Mouse (Mus musculus): ENCODE data around the gene Atp5g2. TPM values are rescaled to one million over a fixed set of nuclear protein-coding genes. Genes with fewer than 3 reads are reported as not detected.

Atp5g2 gene
- total RNA-seq (2021): 35.4 and 47.3 TPM in 2 replicates
- long read RNA-seq, experiment 1, transcript Atp5g2-202 (5 exons, 731 nt): major isoform, 94 of 192 reads
- long read RNA-seq, experiment 1, partial matches to known transcripts: 3 of 192 reads
- long read RNA-seq, experiment 1, other reads (novel, unspliced or antisense): 94 of 192 reads
- long read RNA-seq, experiment 2, transcript Atp5g2-202 (5 exons, 731 nt): major isoform, 77 of 229 reads
- long read RNA-seq, experiment 2, partial matches to known transcripts: 6 of 229 reads
- long read RNA-seq, experiment 2, other reads (novel, unspliced or antisense): 146 of 229 reads

- peak; percentile 47 for DNase-seq
Observed at GRCm38 (mm10) chr15:102672215-102673071, at the start of gene Atp5g2. TSS of gene Atp5g2 (minus strand) at chr15:102672352.

DNA sequence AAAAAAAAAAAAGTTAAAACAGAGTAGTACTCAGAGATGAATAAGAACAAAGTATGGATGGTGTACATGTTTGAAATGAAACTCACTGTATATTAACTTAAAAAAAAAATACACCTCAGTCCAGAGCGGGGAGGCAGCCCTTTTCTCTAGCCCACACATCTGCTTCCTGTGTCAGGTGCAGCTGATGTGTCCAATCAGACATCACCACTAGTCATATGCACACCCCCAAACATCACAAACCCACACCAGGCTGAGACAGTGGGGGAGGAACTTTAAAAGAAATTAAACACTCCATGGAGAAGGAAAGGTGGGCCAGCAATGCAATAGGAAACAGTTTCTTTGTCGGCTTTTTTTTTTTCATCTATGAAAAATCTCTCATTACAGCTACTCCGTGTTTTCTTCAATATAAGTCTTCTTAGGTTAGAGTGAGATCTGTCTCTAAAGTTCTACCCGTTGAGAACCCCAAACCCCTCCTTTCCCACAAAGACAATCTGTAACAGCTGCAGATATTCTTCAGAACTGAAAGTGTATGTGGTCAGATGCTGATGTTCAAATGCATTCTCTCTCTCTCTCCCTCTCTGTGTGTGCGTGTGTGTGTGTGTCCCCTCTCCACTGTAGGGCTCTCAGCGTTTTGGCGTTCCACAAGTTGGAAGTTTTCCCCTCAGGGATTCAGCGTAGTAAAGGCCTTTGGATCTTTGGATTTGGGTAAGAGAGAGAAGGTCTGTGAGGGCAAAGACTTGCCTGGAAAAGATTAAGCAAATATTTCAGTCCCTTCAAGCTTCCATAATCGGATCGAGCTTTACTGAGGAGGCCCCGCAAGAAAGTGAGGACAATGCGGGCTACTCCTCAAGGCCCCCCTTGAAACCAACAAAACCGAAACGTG is 49.1 kb upstream of the Atp5g2 start:
- no peak for DNase-seq

GRCm38 (mm10) chr15:102716132-102716531 is 44.0 kb upstream of the Atp5g2 start:
- DNase-seq: peak; percentile 72

GRCm38 (mm10) chr15:102707736-102708269 is 35.7 kb upstream of the Atp5g2 start:
- no peak for DNase-seq

- no peak for DNase-seq
Observed at GRCm38 (mm10) chr15:102705923-102706503, 33.9 kb upstream of the Atp5g2 start.

DNA sequence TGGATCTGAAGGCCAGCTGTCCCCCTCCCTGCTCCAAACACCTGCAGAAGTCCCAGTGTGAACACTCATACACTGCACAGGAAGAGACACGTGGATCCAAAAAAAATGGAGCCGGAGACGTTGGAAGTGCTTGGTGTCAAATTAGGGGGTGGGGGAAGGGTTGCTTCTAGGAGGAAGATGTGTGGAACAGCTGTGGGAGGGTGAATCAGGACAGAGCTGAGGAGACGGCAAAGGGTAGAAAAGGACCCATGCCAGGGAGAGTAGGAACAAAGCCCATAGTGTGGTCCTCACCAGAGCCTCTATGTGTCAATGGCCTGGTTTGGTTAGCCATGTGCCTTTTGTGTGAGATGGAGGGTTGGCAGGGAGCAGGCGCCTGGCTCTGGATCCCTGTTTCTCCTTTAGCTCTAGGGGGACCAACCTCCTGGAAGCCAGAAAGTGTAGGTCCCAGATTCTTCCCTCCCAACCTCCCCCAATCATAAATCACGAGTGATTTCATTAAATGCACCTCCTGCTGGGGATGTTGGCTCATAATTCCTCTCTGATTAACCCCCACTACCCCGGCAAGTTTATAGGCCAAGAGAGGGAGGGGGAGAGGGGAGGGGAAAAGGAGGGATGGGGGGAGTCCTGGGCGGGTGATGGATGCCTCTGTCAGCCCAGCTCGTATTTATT is 33.2 kb upstream of the Atp5g2 start:
- no peak for DNase-seq

GRCm38 (mm10) chr15:102704806-102705205 is 32.7 kb upstream of the Atp5g2 start:
- DNase-seq: no peak

GRCm38 (mm10) chr15:102702972-102703371 is 30.8 kb upstream of the Atp5g2 start:
- DNase-seq: no peak

DNA sequence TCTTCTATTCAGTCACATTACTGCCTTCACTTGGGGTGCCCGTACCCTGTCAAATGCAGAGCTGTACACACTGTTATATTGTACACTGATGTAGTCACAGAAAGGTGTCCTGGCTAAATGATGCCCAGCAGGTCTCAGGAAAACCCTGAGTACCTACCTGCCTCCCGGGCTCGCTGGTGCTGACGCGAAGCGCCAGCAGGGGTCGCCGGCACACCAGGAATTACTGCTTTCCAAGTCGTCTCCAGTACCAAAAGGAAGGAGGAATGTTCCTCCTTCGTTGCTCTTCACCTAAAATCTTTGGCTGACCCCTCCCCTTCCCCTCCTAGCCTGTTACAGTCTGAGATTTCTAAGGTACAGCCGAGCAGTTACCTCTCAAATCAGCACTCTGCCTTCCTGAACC is 26.0 kb upstream of the Atp5g2 start:
- peak; percentile 89 for DNase-seq

DNA sequence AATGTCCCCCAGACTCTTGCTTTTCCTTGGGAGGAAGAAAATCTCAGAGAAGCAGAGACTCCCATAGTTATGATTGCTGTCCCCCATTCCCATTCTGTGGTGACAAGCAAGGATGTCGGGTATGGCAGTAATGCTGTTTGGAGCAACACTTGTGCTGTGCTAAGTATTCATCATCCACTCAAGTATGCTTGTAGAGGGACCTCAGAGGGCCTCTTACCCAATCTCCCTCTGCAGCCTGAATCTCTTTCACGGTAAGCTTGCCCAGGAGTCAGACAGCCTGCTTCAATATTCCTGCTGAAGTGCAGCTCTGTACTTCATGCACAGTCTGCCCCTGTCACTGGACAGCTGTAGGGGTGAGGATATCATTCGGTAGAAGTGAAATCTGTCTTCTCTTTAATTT is 24.7 kb upstream of the Atp5g2 start:
- DNase-seq: no peak

GRCm38 (mm10) chr15:102693600-102693999 is 21.4 kb upstream of the Atp5g2 start:
- peak; percentile 75 for DNase-seq

DNA sequence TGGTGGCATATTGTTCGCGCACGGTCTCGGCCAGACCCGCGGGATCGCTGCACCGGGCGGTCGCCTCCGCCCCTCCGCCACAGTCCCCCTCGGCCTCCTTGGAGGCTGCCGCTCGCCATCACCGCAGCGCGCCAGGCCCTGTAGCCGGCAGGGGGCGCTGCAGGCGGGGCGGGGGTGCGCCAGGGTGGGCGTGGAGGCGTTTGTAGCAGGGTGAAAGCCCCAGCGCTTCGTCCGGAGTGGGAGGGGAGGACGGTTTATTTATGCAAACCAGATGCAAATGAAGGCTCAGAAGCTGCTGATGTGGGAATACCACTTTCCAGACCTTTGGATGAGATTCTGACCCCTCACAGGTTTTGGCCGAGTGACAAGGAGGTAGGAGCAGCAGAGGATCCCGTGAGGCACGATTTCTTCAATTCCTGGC is 20.8 kb upstream of the Atp5g2 start:
- peak; percentile 83 for DNase-seq

GRCm38 (mm10) chr15:102692321-102692804 is 20.2 kb upstream of the Atp5g2 start:
- DNase-seq: no peak

DNA sequence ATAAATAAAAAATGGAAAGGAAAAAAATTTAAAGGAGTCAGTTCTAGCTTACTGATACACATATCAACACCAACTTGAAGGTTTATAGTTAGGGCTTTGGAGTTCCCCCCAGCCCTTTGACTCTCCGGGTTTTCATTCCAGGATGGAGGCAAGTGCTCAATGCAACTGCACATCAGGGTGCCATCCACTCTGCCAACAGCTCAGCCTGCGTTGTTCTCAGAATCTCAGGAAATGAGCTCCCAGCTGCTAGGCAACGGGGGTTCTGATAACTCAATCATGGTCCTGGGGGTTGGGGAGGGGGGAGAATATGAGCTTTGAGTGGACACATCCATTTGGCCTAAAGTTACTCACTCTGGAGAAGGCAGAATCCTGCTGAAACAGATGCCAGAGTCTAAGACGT is 13.6 kb upstream of the Atp5g2 start:
- no peak for DNase-seq

- DNase-seq: peak; percentile 48
Observed at GRCm38 (mm10) chr15:102683670-102684069, 11.5 kb upstream of the Atp5g2 start.

DNA sequence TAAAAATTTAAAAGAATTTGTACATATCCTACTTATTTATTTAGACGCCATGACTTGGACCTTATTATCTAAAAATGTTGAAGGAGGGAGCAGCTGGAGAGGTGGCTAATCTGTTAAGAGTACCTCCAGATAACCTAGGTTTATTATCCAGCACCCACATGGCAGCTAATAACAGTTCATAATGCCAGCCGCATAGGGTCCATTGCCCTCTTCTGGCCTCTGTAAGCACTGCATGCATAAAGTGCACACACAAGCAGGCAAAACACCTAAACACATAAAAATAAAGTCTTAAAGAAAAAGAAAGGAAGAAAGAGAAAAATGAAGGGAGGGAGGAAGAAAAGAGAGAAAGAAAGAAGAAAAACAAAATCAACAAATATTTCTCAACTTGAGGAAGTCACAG is 4.2 kb upstream of the Atp5g2 start:
- DNase-seq: no peak

DNA sequence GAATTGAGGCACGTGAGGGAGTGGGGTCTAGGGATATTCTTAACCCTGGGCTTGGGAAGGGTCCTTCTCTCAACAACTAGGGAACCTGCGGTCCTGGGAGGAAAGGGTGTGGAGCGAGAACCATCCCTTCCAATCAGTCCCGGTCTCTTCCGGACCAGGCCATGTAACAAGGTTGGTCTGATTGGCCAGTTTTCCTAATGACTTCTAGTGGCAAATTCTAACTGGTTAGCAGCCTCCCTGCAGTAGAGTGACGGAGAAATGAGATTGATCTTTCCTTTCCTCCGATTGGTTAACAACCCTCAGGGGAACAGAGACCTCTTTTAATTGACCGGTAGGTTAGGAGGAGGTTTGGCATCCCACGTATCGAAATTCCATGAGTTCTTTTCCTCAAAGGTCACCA is 1.4 kb upstream of the Atp5g2 start:
- peak; percentile 72 for DNase-seq

DNA sequence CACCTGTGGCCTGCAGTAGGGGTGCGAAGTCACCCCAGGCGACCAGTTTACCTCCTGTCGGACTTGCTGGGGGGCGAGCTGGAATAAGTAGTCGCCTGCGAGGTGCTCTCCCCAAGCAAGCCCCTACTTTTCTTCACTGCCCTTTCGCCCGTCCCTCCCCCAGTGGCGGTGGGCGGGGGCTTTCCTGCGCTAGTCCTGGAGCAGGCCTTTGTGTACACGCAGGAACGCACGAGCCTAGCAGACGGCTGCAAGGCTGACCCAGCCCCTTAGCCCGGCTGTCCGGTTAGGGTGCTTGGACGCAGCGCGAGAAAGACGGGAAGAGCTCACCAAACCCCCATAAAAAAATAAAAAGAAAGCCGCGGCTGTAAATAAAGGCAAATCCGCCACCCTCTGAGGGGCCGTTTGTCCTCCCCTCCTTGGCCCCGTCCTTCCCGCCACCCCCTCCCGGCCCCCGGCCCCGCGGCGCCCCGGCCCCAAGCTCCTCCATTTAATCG is 384 bp downstream of the Atp5g2 start:
- DNase-seq: peak; percentile 93

GRCm38 (mm10) chr15:102670767-102671575 is 1.2 kb downstream of the Atp5g2 start:
- peak; percentile 98 for DNase-seq

GRCm38 (mm10) chr15:102670281-102670680 is 1.9 kb downstream of the Atp5g2 start:
- peak; percentile 26 for DNase-seq

All from adrenal gland, postnatal 14 days (tissue).